In the genomic region with DNA sequence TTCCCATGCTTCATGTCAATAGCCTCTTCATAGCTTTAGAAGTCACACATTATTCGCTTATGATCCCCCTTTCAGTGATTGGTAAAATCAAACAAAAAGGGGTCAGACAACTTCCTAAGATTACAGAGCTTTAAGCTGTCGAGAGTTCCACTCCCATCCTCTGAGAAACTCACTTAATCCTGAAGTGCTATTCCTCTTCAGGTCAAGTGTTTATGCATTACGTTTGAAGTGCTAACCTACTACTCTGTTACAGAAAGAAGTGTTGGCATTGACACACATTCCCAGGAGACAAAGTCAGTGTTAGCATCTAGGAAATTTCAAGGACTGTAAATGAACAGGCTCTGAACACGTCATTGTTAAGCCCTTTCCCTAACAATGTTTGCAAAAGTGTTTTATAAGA, we compare ENCODE assay signal across 25 mouse cellular contexts.
"Had no signal": no experiment of that assay in that cellular context is flagged by ENCODE, and none has a peak within 500 bp of the region (broad histone marks: within the 10 kb centered on the region; RNA-seq: fewer than 3 reads in every experiment).

No protein-coding gene starts in this region.

- H3K36me3 ChIP-seq: heart, embryonic 13.5 days; heart, embryonic 15.5 days; hindbrain, embryonic 13.5 days; hindbrain, embryonic 15.5 days; kidney, embryonic 15.5 days; limb, embryonic 10.5 days; limb, embryonic 12.5 days had no signal

- H3K27me3 ChIP-seq: heart, embryonic 15.5 days; hindbrain, embryonic 13.5 days; hindbrain, embryonic 15.5 days; kidney, embryonic 15.5 days; limb, embryonic 12.5 days had no signal

- H3K4me3 ChIP-seq: heart, adult 2 months; heart, embryonic 13.5 days; heart, embryonic 15.5 days; hindbrain, embryonic 13.5 days; hindbrain, embryonic 15.5 days; kidney, embryonic 15.5 days; layer of hippocampus, adult 2 months; left cerebral cortex, adult 2 months; limb, embryonic 10.5 days; limb, embryonic 12.5 days had no signal

- H3K9ac ChIP-seq: forebrain, postnatal 0 days; heart, embryonic 13.5 days; heart, embryonic 15.5 days; hindbrain, embryonic 13.5 days; hindbrain, embryonic 15.5 days; kidney, embryonic 15.5 days; limb, embryonic 12.5 days had no signal

- H3K4me1 ChIP-seq: heart, embryonic 15.5 days; hindbrain, embryonic 13.5 days; hindbrain, embryonic 15.5 days; kidney, embryonic 15.5 days; limb, embryonic 10.5 days; limb, embryonic 12.5 days had no signal

- ATAC-seq: forebrain, postnatal 0 days; hindbrain, postnatal 0 days; intestine, embryonic 16.5 days had no signal

- DNase-seq: forebrain, postnatal 0 days; gastrocnemius, postnatal 14 days; gastrocnemius, postnatal 36 days; heart, adult 11 months; heart, adult 2 months; heart, postnatal 14 days; heart, postnatal 36 days; kidney, adult 11 months; kidney, adult 2 months; kidney, adult 9 months; kidney, postnatal 25 days; kidney, postnatal 4 days had no signal

- H3K4me2 ChIP-seq: heart, embryonic 11.5 days; heart, embryonic 13.5 days; heart, embryonic 15.5 days; hindbrain, embryonic 13.5 days; hindbrain, embryonic 15.5 days; kidney, embryonic 15.5 days; limb, embryonic 12.5 days had no signal

- H3K9me3 ChIP-seq: heart, embryonic 13.5 days; heart, embryonic 15.5 days; hindbrain, embryonic 13.5 days; hindbrain, embryonic 15.5 days; kidney, embryonic 15.5 days; limb, embryonic 10.5 days; limb, embryonic 12.5 days had no signal

- H3K27ac ChIP-seq: heart, adult 2 months; heart, embryonic 13.5 days; heart, embryonic 15.5 days; hindbrain, embryonic 13.5 days; hindbrain, embryonic 15.5 days; hindbrain, postnatal 0 days; kidney, embryonic 15.5 days; kidney, postnatal 0 days; layer of hippocampus, adult 2 months; left cerebral cortex, adult 2 months; limb, embryonic 10.5 days; limb, embryonic 12.5 days had no signal
